Mouse (Mus musculus) lung, adult 10 weeks (tissue): ENCODE data around the gene Unc80. TPM values are rescaled to one million over a fixed set of nuclear protein-coding genes. Genes with fewer than 3 reads are reported as not detected.

Experiments
- polyA plus RNA-seq: library from polyadenylated mRNA; stranded (reverse); fragments of 350-450 nt; fragmentation: Illumina TruSeq; extraction: RNeasy Lipid Tissue Mini Kit (QIAGEN cat#74804); gene quantifications from one replicate; pipeline ENCODE4 v1.2.3, GENCODE M21; 2014; ENCODE audit warnings: low read depth, low replicate concordance; ENCODE audit not compliant: insufficient read depth

The Unc80 gene
- 0.11 TPM for polyA plus RNA-seq

GRCm38 (mm10) chr1:66467821-66468703 lies at the start of gene Unc80:
Unc80 (plus strand) TSS chr1:66468367.

DNA sequence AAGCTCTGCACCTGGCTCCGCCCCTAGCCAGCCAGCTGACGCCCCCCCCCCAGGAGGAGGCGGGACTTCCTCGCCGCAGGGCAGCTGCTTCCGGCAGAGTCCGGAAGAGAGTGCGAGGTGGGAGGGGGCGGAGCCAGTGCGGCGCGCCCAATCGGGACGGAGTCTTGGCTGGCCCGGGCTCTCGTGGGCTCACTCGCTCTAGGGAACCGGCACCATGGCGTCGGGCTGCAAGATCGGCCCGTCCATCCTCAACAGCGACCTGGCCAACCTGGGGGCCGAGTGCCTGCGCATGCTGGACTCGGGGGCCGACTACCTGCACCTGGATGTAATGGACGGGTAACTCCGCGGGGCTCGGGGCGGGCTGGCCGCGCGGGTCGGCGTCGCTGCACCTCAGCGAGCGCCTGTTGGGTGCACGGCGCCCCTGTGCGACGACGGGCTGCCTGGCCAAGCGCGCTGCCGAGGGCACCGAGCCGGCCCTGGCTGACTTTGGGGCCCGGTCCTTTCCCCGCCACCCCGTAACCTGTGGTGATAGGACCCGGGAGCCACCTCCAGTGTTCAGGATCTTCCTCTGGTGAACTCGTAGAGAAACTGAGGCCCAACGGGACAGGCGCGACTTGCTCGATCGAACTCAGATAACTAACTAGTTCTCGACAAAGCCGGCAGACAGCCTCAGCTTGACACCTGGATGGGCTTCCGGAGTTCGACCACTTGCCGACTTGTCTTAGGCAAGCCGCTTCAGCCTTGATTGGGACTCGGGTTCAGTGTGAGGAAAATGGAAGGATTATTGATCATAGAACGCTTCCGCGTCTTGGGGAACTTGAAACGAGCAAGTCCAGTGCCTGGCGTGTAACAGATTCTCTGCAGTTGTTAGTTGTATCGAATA lies 232.8 kb downstream of the Unc80 start, which contains the start of gene Rpe:
Rpe (plus strand) TSS at position 139 of the 883 bp plus-strand sequence.

Other genes with a start within 250 kb of the Unc80 start
- 22.6 TPM for gene Rpe, start 232.5 kb downstream of the Unc80 start, polyA plus RNA-seq